Mouse (Mus musculus): ENCODE measurements around the gene Gba2. TPM values are rescaled to one million over a fixed set of nuclear protein-coding genes. Genes with fewer than 3 reads are reported as not detected.

Gene Gba2
- total RNA-seq (2023; ENCODE audit: inconsistent age): 43.0 to 48.3 TPM (median 45.3 TPM) in 4 replicates

GRCm38 (mm10) chr4:43578376-43579204 is at the start of gene Gba2, which contains the start of gene Rgp1:
TSS of gene Gba2 (minus strand) at chr4:43578873.
TSS of gene Rgp1 (plus strand) at chr4:43578715.

GRCm38 (mm10) chr4:43584444-43585416 is 6.1 kb upstream of the Gba2 start, which contains the start of gene Msmp:
TSS of gene Msmp (minus strand) at chr4:43584494.

GRCm38 (mm10) chr4:43561997-43562768 is 16.5 kb downstream of the Gba2 start, which contains the start of the genes Creb3 and Tln1:
TSS of gene Creb3 (plus strand) at chr4:43562332.
TSS of gene Tln1 (minus strand) at chr4:43562691.

Other genes with a start within 250 kb of the Gba2 start
- 1.0 to 1.5 TPM in 2 of 4 replicates, not detected in the others for gene Rusc2, start 196.9 kb downstream of the Gba2 start, total RNA-seq (2023; ENCODE audit: inconsistent age)
- gene Fam166b, start 149.7 kb downstream of the Gba2 start, total RNA-seq (2023; ENCODE audit: inconsistent age): not detected in 4 replicates
- 50.3 to 68.1 TPM (median 63.1 TPM) in 4 replicates for gene Tesk1, start 136.9 kb downstream of the Gba2 start, total RNA-seq (2023; ENCODE audit: inconsistent age)
- 506 to 604 TPM (median 560 TPM) in 4 replicates for gene Cd72, start 124.2 kb downstream of the Gba2 start, total RNA-seq (2023; ENCODE audit: inconsistent age)
- 10.9 to 17.2 TPM (median 13.9 TPM) in 4 replicates for gene Sit1, start 95.1 kb downstream of the Gba2 start, total RNA-seq (2023; ENCODE audit: inconsistent age)
- gene Ccdc107, start 86.0 kb downstream of the Gba2 start, total RNA-seq (2023; ENCODE audit: inconsistent age): 28.7 to 35.4 TPM (median 30.0 TPM) in 4 replicates
- 1.3 to 3.6 TPM (median 2.6 TPM) in 4 replicates for gene Arhgef39, start 79.2 kb downstream of the Gba2 start, total RNA-seq (2023; ENCODE audit: inconsistent age)
- gene Car9, start 71.9 kb downstream of the Gba2 start, total RNA-seq (2023; ENCODE audit: inconsistent age): 0.84 to 1.4 TPM in 2 of 4 replicates, not detected in the others
- gene Tpm2, start 55.1 kb downstream of the Gba2 start, total RNA-seq (2023; ENCODE audit: inconsistent age): 0.58 to 0.93 TPM (median 0.66 TPM) in 3 of 4 replicates, not detected in the other
- 55.9 to 68.9 TPM (median 66.5 TPM) in 4 replicates for gene Creb3, start 16.5 kb downstream of the Gba2 start, total RNA-seq (2023; ENCODE audit: inconsistent age)
- 271 to 299 TPM (median 289 TPM) in 4 replicates for gene Tln1, start 16.2 kb downstream of the Gba2 start, total RNA-seq (2023; ENCODE audit: inconsistent age)
- gene Rgp1, start 158 bp downstream of the Gba2 start, total RNA-seq (2023; ENCODE audit: inconsistent age): 41.6 to 56.1 TPM (median 42.0 TPM) in 4 replicates
- not detected in 4 replicates for gene Msmp, start 5.6 kb upstream of the Gba2 start, total RNA-seq (2023; ENCODE audit: inconsistent age)
- gene Npr2, start 53.1 kb upstream of the Gba2 start, total RNA-seq (2023; ENCODE audit: inconsistent age): 0.80 to 4.4 TPM (median 1.3 TPM) in 4 replicates
- not detected in 4 replicates for gene Spag8, start 74.7 kb upstream of the Gba2 start, total RNA-seq (2023; ENCODE audit: inconsistent age)
- 13.0 to 19.8 TPM (median 15.5 TPM) in 4 replicates for gene Hint2, start 77.6 kb upstream of the Gba2 start, total RNA-seq (2023; ENCODE audit: inconsistent age)
- 2.0 to 3.4 TPM (median 2.9 TPM) in 4 replicates for gene Tmem8b, start 90.1 kb upstream of the Gba2 start, total RNA-seq (2023; ENCODE audit: inconsistent age)
- gene Fam221b, start 90.3 kb upstream of the Gba2 start, total RNA-seq (2023; ENCODE audit: inconsistent age): 0.18 TPM in 1 of 4 replicates, not detected in the others
- not detected in 4 replicates for gene Olfr70, start 121.9 kb upstream of the Gba2 start, total RNA-seq (2023; ENCODE audit: inconsistent age)
- not detected in 4 replicates for gene Olfr71, start 131.4 kb upstream of the Gba2 start, total RNA-seq (2023; ENCODE audit: inconsistent age)
- gene Hrct1, start 148.3 kb upstream of the Gba2 start, total RNA-seq (2023; ENCODE audit: inconsistent age): not detected in 4 replicates
- not detected in 4 replicates for gene Spaar, start 151.2 kb upstream of the Gba2 start, total RNA-seq (2023; ENCODE audit: inconsistent age)
- not detected in 4 replicates for gene Olfr159, start 192.1 kb upstream of the Gba2 start, total RNA-seq (2023; ENCODE audit: inconsistent age)
- not detected in 4 replicates for gene Olfr156, start 245.0 kb upstream of the Gba2 start, total RNA-seq (2023; ENCODE audit: inconsistent age)

Measured in B cell, adult (primary cell).